Mouse (Mus musculus) adrenal gland, postnatal 0 days (tissue): ENCODE data around the gene Palld. TPM values are rescaled to one million over a fixed set of nuclear protein-coding genes. Genes with fewer than 3 reads are reported as not detected.

Experiments used
- polyA plus RNA-seq: library from polyadenylated mRNA; unstranded; fragments of >200 nt; fragmentation: Nextera tagmentation; extraction: Ambion mirVana; gene quantifications from 2 replicates; pipeline ENCODE4 v1.2.1, GENCODE M21; 2015

The Palld gene
- polyA plus RNA-seq, result 14.1 and 25.9 TPM in 2 replicates

DNA sequence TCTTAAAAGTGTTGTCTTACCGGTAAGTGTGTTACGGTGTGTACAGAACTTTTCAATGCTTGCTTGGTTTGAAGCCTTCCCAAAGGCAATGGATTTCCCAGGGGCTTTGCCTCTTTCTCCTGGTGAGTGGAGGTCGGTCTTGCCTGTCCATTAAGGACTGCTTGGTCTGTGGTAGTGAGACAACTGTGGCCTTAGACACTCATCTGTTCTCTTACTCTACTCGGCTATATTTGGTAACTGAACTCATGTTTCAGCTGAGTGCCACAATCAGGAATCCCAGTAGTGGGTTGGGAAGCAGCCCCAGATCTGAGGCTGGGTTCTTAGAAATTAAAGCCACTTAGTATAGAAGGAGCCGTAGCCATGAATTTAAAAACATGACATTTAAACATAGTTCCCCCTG lies at the start of gene Palld:
TSS of gene Palld (minus strand) at position 170 of the 400 bp plus-strand sequence.

DNA sequence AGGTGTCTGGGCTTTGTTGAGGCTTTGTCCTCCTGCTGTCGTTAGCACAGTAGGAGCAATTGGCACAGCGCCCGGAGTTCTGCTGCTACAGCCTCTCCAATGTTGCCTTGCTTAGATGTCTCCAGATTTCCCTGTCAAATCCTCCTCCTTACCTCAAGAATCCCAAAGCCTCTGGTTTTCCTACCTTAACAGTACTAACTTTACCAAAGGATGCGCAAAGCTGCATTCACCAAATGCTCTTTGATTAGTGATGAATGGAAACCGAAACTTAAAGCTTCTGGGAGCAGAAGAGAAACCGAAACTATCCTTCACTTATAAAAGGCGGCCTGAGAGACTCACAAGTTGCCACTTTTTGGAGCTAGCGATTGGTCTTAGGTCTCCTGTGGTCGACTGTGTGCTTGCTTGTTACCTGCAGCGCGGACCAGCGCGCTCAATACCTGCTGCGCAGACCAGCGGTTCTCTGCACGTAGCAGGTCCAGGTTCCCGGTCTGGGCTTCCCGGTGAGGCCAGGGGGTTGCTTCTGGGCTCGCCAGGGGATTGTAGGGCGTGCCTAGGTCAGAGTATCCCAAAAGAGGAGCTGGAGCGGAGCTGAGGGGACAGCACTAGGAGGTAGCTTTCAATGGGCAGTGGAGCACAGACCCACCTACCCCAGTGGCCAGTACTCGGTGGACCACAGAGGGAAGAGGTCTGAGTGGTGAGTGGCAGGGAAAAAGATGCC lies 25.4 kb upstream of the Palld start, which contains the start of gene Ddx60:
TSS of gene Ddx60 (plus strand) at position 311 of the 718 bp plus-strand sequence.

DNA sequence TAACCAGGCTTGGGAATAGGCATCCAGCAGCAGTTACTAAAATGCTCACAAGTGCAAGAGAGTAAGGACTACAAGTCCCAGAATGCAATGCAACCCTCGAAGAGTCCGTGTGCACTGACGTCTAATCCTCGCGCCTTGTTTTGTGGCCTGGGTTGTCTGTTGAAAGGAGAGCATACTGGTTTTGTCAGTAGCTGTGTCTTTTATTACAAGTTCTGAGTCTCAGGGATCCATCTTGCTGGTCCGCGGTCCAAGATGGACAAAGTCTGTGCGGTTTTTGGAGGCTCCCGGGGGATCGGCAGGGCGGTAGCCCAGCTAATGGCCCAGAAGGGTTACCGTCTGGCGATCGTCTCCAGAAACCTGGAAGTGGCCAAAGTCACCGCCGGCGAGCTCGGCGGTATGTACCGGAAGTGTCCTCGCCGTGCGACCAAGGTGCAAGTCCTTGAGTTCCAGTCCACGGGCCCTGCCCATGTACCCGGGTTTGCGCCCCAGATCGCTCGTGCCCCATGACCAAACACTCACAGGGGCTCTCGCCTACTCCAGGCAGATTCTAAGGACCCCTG lies 414.8 kb downstream of the Palld start, which contains the start of gene Cbr4:
TSS of gene Cbr4 (plus strand) at position 138 of the 560 bp plus-strand sequence.

Other genes starting within 250 kb of the Palld start
- gene Ddx60, start 25.4 kb upstream of the Palld start, polyA plus RNA-seq, result 4.0 and 7.9 TPM in 2 replicates
- 0.12 and 1.8 TPM in 2 replicates for gene Anxa10, start 220.5 kb upstream of the Palld start, polyA plus RNA-seq